Mouse (Mus musculus): ENCODE measurements around the gene Fxyd3.

DNA sequence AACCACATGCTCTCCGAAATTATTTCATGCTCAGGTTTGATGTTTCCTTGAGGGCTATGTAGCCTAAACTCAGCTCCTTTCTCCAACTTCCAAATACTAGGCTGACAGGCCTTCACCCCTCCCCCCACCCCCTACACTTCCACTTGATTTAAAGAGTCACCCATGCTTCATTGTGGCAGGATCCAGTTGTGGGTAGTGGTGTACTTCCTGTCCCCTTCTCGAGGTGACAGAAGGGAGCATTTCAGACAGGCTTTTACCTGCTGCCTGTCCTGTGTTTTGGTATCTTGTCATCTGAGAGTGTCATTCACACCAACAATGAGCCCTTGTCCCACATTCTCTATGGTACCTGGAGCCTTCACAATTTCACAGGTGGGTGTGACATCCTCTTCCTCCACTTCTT is 10.8 kb upstream of the Fxyd3 start:
- TF ChIP-seq CTCF (IDR thresholded peaks at IDR 0.05) (no peak), POLR2A (IDR thresholded peaks at IDR 0.05; ENCODE audit: insufficient read depth, low read depth, low read length) (no peak)

All from heart, adult 2 months (tissue).